Mouse (Mus musculus) layer of hippocampus, adult 9-10 months (tissue): Measurements from ENCODE around the gene Tnik.
A peak's percentile ranks its signal among the peaks of the same experiment; 100 is the strongest.

ENCODE experiments used
- DNase-seq: peaks from one replicate; pipeline ENCODE4 v3.0.0; 2022; ENCODE audit warnings: low spot score

Gene Tnik

DNA sequence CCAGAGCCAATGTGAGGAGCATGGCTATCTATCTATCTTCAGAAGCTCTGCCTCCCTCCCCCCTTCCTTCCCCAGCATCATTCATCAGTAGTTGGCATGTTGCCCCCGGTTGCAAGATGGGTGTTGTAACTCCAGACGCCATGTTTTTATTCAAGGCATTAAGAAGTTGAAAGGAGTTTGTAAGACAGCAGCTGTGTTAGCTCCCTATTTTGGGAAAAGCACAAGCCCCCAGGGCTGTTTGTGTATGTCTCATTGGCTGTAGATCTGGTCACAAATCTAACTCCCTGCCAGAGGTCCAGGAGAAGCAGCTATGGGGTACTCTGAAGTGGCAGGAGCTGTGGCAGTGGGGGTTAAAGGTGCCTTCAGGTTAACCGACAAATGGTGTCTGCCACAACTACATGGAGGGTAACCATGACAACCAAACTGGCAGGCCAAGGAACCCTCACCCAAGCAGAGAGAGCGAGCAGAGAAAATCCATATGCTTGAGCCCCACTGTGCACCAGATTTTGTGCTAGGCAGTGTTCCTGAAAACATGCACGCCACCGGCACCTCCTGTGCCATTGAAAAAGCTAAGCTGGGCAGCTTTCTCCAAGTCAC is 287.6 kb downstream of the Tnik start:
- DNase-seq = no peak

DNA sequence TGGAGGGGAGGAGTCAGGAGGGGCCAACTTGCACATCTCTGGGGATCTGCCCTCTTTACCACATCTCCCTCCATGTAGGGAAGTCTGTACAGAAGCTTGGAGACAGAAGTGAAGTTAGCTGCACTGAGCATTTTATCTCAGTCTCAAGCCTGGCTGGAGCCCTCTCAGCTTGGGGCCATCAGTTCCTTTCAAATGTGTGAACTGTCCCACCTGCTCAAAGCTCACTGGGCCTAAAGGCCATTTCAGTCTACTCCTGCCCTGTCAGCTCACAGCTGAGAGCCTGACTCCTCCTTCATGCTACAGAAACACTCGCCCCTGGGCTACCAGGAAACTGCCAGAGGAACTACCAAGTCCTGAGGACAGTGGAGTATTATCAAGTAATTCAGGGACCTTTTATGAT is 288.7 kb downstream of the Tnik start:
- no peak for DNase-seq

DNA sequence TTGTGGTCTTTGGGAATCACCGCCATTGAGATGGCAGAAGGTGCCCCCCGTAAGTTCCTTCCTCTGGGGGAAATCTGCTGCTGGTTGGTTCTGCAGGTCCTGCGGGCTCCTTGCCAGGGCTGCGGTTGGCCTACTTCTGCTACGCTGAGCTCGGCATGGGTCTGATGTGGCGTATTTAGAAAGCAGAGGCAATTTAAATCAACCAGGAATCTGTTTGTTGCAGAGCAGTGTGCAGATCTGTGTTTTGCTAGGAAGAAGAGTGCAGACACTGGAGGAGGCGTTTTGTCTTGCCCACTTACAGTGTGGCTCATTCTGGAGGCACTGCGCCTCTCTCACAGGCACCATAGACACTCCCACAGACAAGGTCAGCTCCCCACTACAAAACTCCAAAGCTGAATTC is 291.9 kb downstream of the Tnik start:
- no peak for DNase-seq

DNA sequence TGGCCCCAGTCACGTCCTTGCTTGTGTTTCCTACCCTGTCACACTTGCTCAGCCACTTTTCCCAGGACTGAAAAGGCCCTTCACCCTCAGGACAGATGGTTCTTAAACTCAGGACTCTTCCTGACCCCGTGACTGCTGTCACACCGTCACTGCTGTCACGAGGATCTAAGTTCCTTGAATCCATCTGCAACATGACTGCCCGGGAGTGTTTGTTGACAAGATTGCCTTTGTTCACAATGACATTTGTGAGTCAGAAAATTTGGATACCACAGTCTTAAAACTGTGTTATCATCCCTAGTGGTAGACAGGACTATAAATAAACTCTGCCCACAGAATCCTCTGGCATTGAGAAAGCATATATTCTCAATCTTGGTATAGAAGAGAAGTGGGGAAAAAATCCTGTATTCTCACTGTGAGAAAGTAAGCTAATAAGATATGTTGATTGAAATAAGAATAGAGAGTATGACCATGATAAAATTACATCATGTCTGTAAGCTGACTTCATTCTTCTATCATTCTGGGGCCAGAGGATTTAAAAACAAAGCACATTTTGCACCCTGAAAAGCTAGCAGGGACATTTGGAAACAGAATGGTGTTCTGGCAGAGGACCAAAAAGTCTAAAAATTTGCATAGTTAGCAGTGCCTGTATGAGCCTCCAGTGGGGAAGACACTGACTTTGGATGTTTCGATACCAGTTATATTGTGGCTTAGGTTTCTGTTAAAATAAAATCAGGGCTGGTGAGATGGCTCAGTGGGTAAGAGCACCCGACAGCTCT is 293.0 kb downstream of the Tnik start:
- no peak for DNase-seq

DNA sequence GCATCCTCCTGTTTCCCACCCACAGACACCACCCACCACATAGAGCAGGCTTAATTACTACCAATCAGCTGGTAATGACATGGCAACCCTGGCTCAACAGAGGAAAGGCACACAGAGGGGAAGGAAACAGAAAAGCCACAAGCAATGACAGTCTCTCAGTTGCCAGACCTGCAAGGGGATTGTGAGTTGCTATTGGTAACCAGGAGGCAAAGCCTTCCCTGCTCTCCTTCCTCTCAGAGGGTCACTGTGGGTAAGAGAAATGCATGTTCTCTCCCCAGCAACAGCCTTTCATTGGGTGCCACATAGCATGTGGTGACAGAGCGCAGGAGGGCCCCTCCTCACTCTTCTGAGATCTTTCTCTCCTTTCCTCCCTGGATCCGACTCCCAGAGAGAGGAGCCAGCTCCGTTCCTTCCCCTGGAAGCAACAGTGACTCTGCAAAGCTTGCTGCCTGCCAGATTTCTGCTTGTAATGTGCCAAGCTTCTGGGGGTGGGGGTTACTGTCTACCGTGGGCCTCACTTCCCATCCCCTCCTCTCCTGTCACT is 295.4 kb downstream of the Tnik start:
- DNase-seq = no peak

DNA sequence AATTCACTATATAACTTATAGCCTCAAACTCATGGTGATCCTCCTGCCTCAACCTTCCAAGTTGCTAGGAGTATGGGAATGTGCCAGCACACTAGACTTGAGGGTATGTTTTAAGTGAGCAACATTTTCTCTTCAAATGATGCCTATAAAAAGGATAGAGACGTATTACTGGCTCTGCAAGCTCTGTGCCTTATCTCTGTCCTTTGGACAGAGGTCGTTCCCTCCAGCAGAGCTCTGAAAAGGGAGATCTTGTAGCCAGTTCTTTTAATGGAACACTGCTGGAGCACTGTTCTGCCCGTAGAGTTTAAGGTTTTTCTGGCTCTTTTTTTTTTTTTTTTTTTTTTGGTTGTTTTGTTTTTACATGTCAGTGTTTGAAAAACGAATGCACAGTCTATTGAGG is 298.4 kb downstream of the Tnik start:
- no peak for DNase-seq

DNA sequence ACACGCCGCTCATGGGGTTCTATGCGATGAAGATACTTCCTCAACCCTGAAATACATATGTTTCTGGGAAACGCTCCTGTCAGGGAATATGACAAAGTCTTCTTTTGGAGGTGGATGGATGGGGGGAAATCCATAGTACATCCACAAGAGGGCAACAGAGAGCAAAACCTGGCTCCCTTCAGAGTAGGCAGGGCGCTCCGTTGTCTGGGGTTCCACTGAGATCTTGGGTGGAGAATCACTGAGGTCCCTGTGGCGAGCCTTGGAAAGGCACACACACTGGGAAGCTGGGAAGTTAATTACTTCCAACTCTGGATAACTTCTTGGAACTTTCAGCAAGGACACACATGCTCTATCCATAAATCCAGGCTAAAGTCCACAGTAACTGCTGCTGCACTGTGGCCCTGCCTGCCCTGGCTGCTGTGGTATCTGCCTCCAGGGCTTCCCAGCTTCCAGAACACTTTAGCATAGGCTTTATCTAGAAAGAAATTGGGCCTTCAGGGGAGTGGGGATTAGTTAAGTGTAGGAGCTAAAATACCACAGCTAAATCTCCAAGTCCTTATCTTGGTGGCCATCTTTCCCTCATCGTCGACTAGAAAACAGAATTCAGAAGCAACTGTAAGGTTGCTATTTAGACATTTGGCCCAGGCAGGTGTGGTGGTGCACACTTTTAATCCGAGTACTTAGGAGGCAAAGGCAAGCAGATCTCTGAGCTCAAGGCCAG is 299.8 kb downstream of the Tnik start:
- DNase-seq = no peak

DNA sequence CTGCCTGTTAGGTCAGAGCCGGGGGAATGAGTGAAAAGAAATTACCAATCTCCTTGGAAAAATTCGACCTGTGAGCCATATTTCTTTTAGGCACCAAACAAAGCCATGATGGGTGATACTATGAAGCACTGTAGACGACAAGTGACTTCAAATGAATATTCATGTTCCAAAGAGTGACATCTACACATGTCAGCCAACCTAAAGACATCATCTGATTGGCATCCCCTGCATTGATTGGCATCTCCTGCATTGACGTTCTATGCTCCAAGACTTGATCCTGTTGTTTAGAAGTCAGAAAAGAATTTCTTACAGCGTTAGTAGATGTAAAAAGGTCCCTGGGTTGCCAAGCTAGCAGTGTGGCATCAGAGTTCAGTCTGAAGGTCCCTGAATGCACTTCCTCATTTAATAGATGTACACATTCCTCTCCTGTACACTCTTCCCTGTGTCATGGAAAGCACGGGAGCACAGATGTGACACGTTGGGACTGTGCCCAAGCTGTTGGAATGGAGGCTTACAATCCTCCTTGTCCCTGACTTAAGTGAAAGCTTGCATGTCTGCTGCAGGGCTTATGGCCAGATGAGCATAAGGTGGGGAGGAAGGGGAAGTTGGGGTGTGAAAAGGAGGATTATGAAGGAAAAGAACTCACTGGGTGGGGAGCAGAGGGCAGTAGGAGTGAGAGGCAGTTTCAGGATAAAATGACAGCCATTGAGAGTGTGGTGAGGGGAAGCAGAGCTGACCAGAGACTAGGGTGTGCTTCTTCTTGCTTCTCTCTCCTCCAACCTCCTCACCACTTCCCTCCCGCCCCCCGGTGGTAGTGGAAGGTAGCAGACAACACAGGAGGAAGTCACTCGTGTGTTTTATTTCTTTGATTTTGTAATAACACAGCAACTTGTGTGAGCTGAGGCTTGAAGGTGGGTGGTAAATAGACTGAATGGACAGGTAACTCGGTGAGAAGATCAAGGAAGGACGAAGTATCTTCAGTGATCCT is 301.6 kb downstream of the Tnik start:
- no peak for DNase-seq

DNA sequence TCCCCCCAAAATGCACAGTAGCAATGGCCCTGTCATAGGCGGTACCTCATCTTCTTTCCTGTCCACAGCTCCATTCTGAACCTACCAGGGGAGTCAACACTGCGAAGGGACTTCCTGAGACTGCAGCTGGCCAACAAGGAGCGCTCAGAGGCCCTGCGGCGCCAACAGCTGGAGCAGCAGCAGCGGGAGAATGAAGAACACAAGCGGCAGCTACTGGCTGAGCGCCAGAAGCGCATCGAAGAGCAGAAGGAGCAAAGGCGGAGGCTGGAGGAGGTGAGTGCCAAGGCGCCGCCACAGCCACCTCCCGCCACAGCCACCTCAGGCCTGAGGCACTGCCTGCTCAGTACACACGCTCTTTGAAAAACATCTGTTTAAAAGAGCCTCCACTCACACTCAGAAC is 314.3 kb downstream of the Tnik start:
- DNase-seq = no peak

DNA sequence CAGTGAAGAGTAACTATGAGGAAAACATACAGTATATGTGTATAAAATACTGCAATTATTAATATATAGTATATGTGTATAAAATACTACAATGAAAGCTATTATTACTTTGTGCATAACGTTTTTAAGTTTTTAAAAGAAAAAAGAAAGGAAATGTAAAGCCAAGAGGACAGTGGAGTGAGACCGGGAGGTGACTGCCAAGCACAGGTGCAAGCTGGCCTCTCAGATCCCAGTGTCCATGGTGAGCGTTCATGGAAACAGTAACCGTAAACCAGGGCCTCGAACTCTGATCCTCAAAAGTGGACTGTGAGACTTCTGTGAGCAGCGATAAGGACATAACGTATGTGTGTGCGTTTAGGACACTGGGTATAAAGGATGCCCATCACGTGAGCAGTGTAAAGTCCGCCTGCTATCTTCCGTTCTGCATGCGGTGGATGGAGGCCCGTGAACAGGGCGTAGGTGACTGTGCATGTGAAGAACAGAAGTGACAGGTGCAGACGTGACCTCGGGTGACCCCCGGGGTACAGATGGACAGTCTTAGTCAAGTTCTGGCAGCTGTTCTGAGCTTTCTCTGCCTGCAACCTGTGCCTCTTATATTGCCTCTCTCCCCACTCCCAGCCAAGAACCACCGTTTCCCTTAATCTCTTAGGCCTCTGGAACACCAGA is 316.1 kb downstream of the Tnik start:
- no peak for DNase-seq

DNA sequence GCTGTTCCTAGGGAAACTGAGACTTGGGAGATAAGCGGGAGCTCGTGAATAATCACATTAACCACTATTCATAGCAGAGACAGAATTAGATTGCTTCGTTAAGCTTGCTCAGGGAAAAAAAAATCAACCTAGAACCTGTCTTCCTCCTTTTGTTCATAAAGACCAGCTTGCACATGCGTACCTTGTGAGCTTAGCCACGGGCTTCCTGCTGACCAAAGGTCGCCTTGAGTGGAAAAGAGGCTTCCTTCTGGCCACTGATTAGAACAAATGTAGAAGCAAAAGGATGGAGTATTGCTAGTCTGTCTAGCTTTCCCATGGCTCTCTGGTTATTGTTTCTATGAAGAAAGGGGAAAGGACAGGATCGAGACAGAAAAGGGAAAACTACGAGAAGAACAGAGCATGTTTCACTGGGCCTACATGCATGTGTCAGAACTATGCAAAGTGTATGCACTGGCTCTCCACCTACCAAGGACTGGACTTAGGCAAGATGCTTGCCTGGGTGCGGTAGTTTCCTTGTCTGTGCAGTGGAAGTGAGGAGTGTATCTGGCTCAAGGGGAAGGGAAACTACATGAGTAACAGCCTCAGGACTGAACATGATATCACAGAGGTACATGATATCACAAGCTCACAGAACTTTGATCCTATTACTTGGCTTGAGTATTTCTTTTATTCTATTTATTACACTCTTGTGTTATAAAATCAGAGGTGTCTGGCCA is 322.9 kb downstream of the Tnik start:
- no peak for DNase-seq

DNA sequence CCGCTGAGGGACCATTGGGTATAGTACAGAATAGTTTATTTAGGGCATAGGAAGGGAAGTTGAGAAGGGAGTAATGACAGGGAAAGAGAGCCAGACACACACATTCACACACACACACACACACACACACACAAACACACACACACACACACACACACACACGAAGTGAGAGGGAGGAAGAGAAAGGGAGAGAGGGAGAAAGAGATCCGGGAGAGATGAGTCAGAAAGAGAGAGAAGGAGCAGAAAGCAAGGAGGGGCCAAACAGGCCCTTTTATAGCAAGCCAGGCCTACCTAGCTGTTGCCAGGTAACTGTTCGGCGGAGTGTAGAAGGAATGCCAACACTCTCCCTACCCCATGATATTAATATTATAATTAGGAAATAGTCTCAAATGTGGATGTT is 324.8 kb downstream of the Tnik start:
- no peak for DNase-seq

DNA sequence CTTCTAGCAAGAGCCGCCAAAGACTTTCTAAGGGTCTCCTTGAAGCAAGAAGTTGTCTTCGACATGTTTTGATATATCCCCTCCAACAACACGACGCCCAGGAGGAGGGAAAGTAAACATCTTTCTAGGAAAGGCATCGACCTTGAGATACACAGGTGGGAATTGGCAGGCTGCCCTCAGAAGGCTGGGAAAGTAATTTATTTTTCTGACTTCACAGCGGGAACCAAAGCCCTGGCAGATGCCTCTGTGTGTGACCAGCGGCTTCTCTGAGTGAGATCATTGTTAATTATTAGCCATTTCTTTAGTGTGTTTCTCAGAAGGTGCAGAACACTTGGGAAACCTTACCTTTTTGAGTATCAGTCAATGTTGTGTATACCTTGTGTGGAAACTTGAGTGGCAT is 328.3 kb downstream of the Tnik start:
- no peak for DNase-seq

DNA sequence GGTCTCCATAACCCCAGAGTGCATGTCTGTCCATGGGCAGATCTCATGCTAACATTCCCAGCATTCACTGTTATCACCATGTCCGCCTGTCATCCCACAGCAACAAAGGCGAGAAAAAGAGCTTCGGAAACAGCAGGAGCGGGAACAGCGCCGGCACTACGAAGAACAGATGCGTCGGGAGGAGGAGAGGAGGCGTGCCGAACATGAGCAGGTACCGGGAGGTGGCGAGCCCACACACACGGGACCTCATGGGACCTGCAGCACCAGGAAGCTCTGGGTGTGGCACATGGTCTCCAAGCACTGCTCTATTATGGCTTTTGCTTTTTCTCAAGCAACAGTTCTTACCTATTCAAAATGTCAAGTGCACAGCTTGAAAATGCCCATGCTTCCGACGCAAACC is 330.9 kb downstream of the Tnik start:
- DNase-seq = no peak

DNA sequence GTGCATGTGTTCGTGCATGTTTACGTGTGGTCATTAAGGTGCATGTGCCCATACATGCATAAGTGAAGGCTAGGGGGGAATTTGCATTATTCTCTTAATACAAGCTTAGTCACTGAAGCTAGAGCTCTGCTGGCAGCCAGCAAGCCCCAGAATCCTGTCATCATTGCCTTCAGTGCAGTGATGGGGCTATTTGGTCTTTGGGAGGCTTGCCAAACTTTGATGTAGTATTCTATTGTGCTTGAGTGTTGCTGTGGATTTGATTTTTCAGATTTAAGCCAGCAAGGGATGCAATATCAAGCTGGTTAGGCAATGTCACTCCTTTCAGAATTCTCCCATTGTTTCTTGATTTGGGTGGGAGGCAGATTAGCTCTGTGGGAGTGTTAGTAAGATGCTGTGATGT is 336.5 kb downstream of the Tnik start:
- no peak for DNase-seq

DNA sequence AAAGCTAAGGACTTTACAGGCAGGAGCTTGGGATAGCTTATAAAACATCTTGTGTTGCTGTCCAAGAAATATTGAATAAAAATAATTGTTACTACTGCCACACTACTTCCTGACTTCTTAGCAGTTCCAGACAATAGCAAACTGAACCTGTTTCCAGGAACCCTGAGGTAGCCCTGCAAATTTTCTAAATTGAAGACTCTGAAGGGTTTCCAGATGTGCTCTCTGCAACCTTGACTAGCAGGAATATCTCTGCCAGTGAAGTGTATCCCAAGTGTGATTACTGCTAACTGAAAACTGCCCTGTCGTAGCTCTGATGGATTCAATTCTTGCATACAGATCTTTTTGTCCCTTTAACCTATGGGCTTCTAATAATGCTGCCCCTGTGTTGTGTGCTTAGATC is 343.7 kb downstream of the Tnik start:
- DNase-seq = no peak

DNA sequence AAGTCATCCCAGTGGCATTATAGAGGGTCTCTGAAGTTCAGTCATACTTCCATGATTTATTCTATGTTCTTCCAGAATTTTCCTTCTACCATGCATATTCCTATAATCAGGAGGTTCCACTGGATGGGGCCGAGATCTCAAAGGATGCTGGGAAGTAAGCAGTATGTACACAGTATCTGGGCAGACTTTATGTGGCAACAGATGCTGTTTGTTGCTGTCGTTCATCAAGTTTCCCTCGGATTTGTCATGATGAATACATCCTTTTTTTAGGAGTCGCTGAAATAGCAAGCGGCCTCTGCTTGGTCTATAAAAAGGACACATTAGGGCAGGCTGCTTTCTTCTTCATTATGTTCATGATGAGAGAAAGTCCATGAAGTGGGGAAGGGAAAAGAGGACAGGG is 349.3 kb downstream of the Tnik start:
- peak; percentile 39 for DNase-seq

DNA sequence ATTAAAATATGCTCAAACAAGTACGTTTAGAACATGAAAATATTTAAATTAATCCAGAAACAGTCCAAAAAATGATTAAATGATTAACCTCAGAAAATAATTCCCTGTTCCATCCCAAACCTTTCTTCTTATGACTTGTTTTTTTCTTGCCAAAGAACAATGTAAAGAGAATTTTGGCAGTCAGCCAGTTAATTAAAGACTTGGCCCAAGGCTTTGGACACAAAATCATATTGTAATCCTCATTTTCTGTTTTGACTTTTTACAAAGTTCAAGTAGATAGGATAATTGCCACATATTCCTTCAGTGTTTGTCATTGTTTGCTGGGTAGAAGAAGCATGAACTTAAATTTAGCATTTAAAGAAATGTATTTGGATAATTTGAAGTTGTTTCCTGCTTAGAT is 353.4 kb downstream of the Tnik start:
- no peak for DNase-seq

DNA sequence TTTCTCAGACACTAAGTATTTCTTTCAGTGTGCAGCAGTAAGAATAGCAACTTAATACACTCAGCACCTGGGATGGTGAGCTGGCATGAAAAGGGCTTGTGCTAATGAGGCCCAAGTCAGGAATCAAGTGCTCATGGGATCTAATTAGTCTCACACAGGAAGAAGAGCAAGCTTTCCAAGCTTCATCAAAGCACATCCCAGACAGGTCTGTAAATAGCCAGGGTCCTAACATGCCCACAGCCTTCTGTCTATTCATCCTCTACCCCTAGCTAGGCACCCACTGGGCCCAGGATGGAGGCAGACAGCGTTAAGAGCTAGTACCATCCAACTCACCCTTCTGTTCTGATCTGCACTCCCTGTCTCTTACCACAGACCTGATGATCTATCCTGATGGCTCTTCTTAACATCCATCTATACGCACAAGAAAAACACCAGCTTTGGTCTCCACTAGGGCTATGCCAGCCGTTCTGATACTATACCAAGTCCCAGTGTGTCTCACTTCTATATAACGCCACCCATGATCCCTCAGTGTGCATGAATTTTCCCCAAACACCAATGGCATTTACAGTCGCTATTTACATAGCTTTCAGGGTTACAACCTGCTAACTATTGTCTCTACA is 354.1 kb downstream of the Tnik start:
- no peak for DNase-seq

DNA sequence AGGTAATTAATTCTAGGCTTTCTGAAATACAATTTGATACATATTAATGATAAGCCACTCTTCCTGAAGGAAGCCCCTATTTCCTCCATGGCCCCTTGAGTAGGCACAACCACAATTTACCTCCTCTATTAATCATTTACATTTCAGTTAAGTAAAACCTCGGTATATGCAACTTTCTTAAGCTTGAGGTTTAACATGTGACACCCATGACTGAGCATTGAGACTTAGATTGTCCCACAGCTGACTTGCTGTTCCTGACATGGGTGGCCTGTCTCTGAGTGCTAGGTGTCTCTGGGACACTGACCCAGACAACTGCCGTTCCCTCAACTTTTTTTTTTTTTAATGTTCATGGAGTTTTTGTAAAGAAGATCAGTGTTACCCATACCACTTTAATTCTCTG is 358.8 kb downstream of the Tnik start:
- DNase-seq = no peak
